ENCODE assay signal across 11 mouse cellular contexts in the genomic region with DNA sequence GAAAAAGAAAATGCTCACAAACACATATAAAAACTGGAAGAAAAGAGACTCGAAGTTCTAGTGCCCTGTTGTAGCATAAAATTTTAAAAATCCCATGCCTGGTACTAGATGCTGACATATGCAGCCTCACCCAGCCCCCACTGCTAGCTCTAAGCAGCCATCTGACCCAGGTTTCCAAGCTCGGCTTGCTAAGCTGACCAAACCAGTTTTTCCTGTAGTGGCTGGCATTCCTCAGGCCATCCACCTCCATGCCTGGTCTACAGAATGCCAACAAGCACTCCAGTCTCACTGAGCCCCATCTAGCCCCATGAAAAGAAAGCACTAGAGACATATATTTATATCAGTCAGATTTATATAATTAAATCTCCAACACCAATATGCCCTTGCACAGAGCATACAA.
DNase-seq lines count a peak whose midpoint lies in the region; ATAC-seq lines count a peak whose summit lies in the region.
"Had no signal": no experiment of that assay in that cellular context is flagged by ENCODE, and none has a peak within 500 bp of the region (broad histone marks: within the 10 kb centered on the region; RNA-seq: fewer than 3 reads in every experiment).

No protein-coding gene starts in this region.

- H3K4me3 ChIP-seq in midbrain, embryonic 15.5 days: no peak overlapping the region
- H3K4me3 ChIP-seq: limb, embryonic 12.5 days had no signal

- WGBS in midbrain, embryonic 15.5 days: 62% methylated on average over 2 of the region's 2 CpGs

- no peak overlapping the region for H3K9ac ChIP-seq in midbrain, embryonic 15.5 days
- H3K9ac ChIP-seq: limb, embryonic 12.5 days had no signal

- no peak overlapping the region for H3K4me2 ChIP-seq in midbrain, embryonic 15.5 days
- H3K4me2 ChIP-seq: limb, embryonic 12.5 days had no signal

- H3K27me3 ChIP-seq in midbrain, embryonic 15.5 days (replicated peaks): no peaks in the 10 kb centered on the region
- H3K27me3 ChIP-seq: limb, embryonic 12.5 days had no signal

- H3K9me3 ChIP-seq in midbrain, embryonic 15.5 days: no peaks in the 10 kb centered on the region
- H3K9me3 ChIP-seq: limb, embryonic 12.5 days had no signal

- no peak for ATAC-seq in midbrain, embryonic 15.5 days (replicated peaks)

- no peaks in the 10 kb centered on the region for H3K36me3 ChIP-seq in midbrain, embryonic 15.5 days (replicated peaks)
- H3K36me3 ChIP-seq: limb, embryonic 12.5 days had no signal

- H3K4me1 ChIP-seq in midbrain, embryonic 15.5 days: no peaks in the 10 kb centered on the region
- H3K4me1 ChIP-seq: limb, embryonic 12.5 days had no signal

- no peak overlapping the region for H3K27ac ChIP-seq in midbrain, embryonic 15.5 days
- H3K27ac ChIP-seq: limb, embryonic 12.5 days had no signal

- peak; percentile 49 for DNase-seq in embryo, embryonic 10 days (ENCODE audit: low spot score)
- no peak for DNase-seq in embryo, embryonic 9.5 days (ENCODE audit: extremely low spot score)
- peak; percentile 12 for DNase-seq in forelimb bud, embryonic 11.5 days (ENCODE audit: low read depth, low spot score)
- peak; percentile 69 for DNase-seq in kidney, postnatal 10 days
- peak; percentile 74 for DNase-seq in lung, postnatal 25 days (ENCODE audit: low spot score)
- no peak for DNase-seq in layer of hippocampus, postnatal 36 days
- no peak for DNase-seq in retina, embryonic 14.5 days (ENCODE audit: low spot score)
- DNase-seq: cerebellum, adult 8-10 months; heart, postnatal 10 days had no signal

Comparison
In these comparisons a context has a peak if more than half of its experiments do, and no peak if none do; other contexts are left out.
1. DNase-seq: peak in embryo, embryonic 10 days (single experiment), forelimb bud, embryonic 11.5 days (single experiment), kidney, postnatal 10 days (single experiment) and lung, postnatal 25 days (single experiment); none in embryo, embryonic 9.5 days (single experiment), layer of hippocampus, postnatal 36 days (0 of 2) and retina, embryonic 14.5 days (single experiment).